Mouse (Mus musculus): ENCODE measurements around the gene Ptprj. TPM values are rescaled to one million over a fixed set of nuclear protein-coding genes. Genes with fewer than 3 reads are reported as not detected.
"Not testable (repeated sequence)": the region's sequence is repeated elsewhere in the genome, so short reads cannot be mapped to it uniquely, and the experiment has no call there.

Ptprj gene
- polyA plus RNA-seq, 1 experiment from 2014 or later: 3.5 TPM

GRCm38 (mm10) chr2:90463735-90464134 lies 116.7 kb downstream of the Ptprj start:
- ATAC-seq (no peak), DNase-seq (ENCODE audit: low spot score) (no peak)
- 95% methylated on average over 5 of the region's 5 CpGs for WGBS
- Histone ChIP-seq H3K4me2 (ENCODE audit: low read length) (no peak overlapping the region), H3K9ac (ENCODE audit: low read length) (no peak overlapping the region), H3K27me3 (replicated peaks; ENCODE audit: control insufficient read depth, insufficient read depth, low read length) (no peaks in the 10 kb centered on the region), H3K4me1 (ENCODE audit: control insufficient read depth, insufficient read depth, low read length) (no peaks in the 10 kb centered on the region), H3K4me3 (ENCODE audit: low read depth, low read length) (no peak overlapping the region), H3K9me3 (replicated peaks; ENCODE audit: control insufficient read depth, low read length) (no peaks in the 10 kb centered on the region), H3K27ac (ENCODE audit: low read depth, low read length) (no peak overlapping the region), H3K36me3 (ENCODE audit: control insufficient read depth, insufficient read depth, low read length) (peaks cover 7% of the 10 kb centered on the region)

- Histone ChIP-seq H3K4me2 (ENCODE audit: low read length) (no peak overlapping the region), H3K9ac (ENCODE audit: low read length) (no peak overlapping the region), H3K27me3 (replicated peaks; ENCODE audit: control insufficient read depth, insufficient read depth, low read length) (no peaks in the 10 kb centered on the region), H3K27ac (ENCODE audit: low read depth, low read length) (no peak overlapping the region), H3K4me3 (ENCODE audit: low read depth, low read length) (no peak overlapping the region), H3K4me1 (ENCODE audit: control insufficient read depth, insufficient read depth, low read length) (no peaks in the 10 kb centered on the region), H3K9me3 (replicated peaks; ENCODE audit: control insufficient read depth, low read length) (no peaks in the 10 kb centered on the region), H3K36me3 (ENCODE audit: control insufficient read depth, insufficient read depth, low read length) (peaks cover 7% of the 10 kb centered on the region)
- no peak for DNase-seq (ENCODE audit: low spot score)
- no peak for ATAC-seq
Measured at GRCm38 (mm10) chr2:90462252-90462651, 118.2 kb downstream of the Ptprj start.

GRCm38 (mm10) chr2:90457946-90458345 lies 122.5 kb downstream of the Ptprj start:
- no peaks in the 10 kb centered on the region for H3K9me3 ChIP-seq (replicated peaks; ENCODE audit: control insufficient read depth, low read length)
- no peak for DNase-seq (ENCODE audit: low spot score)
- H3K4me1 ChIP-seq (ENCODE audit: control insufficient read depth, insufficient read depth, low read length): no peaks in the 10 kb centered on the region
- H3K4me2 ChIP-seq (ENCODE audit: low read length): no peak overlapping the region
- H3K4me3 ChIP-seq (ENCODE audit: low read depth, low read length): no peak overlapping the region
- no peaks in the 10 kb centered on the region for H3K27me3 ChIP-seq (replicated peaks; ENCODE audit: control insufficient read depth, insufficient read depth, low read length)
- WGBS: 89% methylated on average over 12 of the region's 12 CpGs
- no peak for ATAC-seq
- peaks cover 15% of the 10 kb centered on the region for H3K36me3 ChIP-seq (ENCODE audit: control insufficient read depth, insufficient read depth, low read length)
- no peak overlapping the region for H3K9ac ChIP-seq (ENCODE audit: low read length)
- no peak overlapping the region for H3K27ac ChIP-seq (ENCODE audit: low read depth, low read length)

DNA sequence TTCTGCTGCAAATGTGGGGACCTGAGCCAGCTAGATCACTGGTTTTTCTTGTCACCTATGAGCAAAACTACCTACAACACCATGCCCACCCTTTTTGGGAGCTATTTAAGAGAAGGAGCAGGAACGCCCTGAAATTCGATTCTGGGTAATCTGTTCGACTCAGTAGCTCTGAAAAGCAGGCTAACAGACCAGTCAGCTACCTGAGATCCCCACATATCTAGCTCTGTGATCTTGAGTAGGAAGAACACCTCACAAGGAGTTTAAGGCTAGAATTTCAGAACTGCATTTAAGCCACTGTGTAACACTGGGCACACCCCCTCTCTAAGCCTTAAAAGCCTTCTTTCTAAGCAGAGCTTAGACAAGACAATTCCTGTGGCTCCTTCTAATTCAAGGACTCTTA lies 128.1 kb downstream of the Ptprj start:
- ATAC-seq (no peak), DNase-seq (ENCODE audit: low spot score) (no peak)
- H3K4me1 ChIP-seq (ENCODE audit: control insufficient read depth, insufficient read depth, low read length): no peaks in the 10 kb centered on the region
- no peak overlapping the region for H3K9ac ChIP-seq (ENCODE audit: low read length)
- 84% methylated on average over 3 of the region's 3 CpGs for WGBS
- H3K27me3 ChIP-seq (replicated peaks; ENCODE audit: control insufficient read depth, insufficient read depth, low read length): no peaks in the 10 kb centered on the region
- H3K4me3 ChIP-seq (ENCODE audit: low read depth, low read length): no peak overlapping the region
- H3K36me3 ChIP-seq (ENCODE audit: control insufficient read depth, insufficient read depth, low read length): peaks cover 18% of the 10 kb centered on the region; the same call in 1 of the 2 replicates
- H3K4me2 ChIP-seq (ENCODE audit: low read length): no peak overlapping the region
- H3K9me3 ChIP-seq (replicated peaks; ENCODE audit: control insufficient read depth, low read length): no peaks in the 10 kb centered on the region
- no peak overlapping the region for H3K27ac ChIP-seq (ENCODE audit: low read depth, low read length)

GRCm38 (mm10) chr2:90448967-90449740 lies 131.3 kb downstream of the Ptprj start:
- Histone ChIP-seq H3K9ac (ENCODE audit: low read length) (no peak overlapping the region), H3K27me3 (replicated peaks; ENCODE audit: control insufficient read depth, insufficient read depth, low read length) (no peaks in the 10 kb centered on the region), H3K4me3 (ENCODE audit: low read depth, low read length) (no peak overlapping the region), H3K9me3 (replicated peaks; ENCODE audit: control insufficient read depth, low read length) (no peaks in the 10 kb centered on the region), H3K4me1 (ENCODE audit: control insufficient read depth, insufficient read depth, low read length) (no peaks in the 10 kb centered on the region), H3K27ac (ENCODE audit: low read depth, low read length) (no peak overlapping the region), H3K36me3 (ENCODE audit: control insufficient read depth, insufficient read depth, low read length) (peaks cover 10% of the 10 kb centered on the region; the same call in 1 of the 2 replicates), H3K4me2 (ENCODE audit: low read length) (no peak overlapping the region)
- DNase-seq (ENCODE audit: low spot score) (no peak), ATAC-seq (no peak)
- 87% methylated on average over 15 of the region's 15 CpGs for WGBS

DNA sequence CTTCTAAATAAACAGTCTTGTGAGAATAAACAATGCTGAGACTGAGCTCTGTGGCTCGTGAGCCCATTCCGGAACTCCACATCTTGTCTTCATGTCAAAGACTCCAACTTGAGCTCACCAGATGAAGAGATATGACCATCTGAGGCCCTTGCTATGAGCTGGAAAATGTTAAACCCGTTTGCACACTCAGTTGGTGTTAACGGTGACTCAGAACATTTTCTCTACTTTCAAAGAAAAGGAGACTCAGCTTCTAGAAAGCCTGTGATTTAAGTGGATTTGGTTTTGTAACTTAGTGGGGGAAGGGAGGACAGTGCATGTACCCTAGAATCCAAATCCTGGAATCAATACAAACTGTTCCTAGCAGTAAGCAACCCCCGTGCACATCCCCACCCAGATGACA lies 136.6 kb downstream of the Ptprj start:
- WGBS: 89% methylated on average over 5 of the region's 5 CpGs
- no peak overlapping the region for H3K4me2 ChIP-seq (ENCODE audit: low read length)
- DNase-seq (ENCODE audit: low spot score) (no peak), ATAC-seq (no peak)
- no peaks in the 10 kb centered on the region for H3K9me3 ChIP-seq (replicated peaks; ENCODE audit: control insufficient read depth, low read length)
- H3K27ac ChIP-seq (ENCODE audit: low read depth, low read length): no peak overlapping the region
- H3K9ac ChIP-seq (ENCODE audit: low read length): no peak overlapping the region
- no peaks in the 10 kb centered on the region for H3K36me3 ChIP-seq (ENCODE audit: control insufficient read depth, insufficient read depth, low read length)
- no peaks in the 10 kb centered on the region for H3K4me1 ChIP-seq (ENCODE audit: control insufficient read depth, insufficient read depth, low read length)
- no peak overlapping the region for H3K4me3 ChIP-seq (ENCODE audit: low read depth, low read length)
- no peaks in the 10 kb centered on the region for H3K27me3 ChIP-seq (replicated peaks; ENCODE audit: control insufficient read depth, insufficient read depth, low read length)

GRCm38 (mm10) chr2:90441811-90442210 lies 138.6 kb downstream of the Ptprj start:
- not testable (repeated sequence) for H3K4me1 ChIP-seq (ENCODE audit: control insufficient read depth, insufficient read depth, low read length); ATAC-seq; DNase-seq (ENCODE audit: low spot score); H3K27me3 ChIP-seq (replicated peaks; ENCODE audit: control insufficient read depth, insufficient read depth, low read length); H3K36me3 ChIP-seq (ENCODE audit: control insufficient read depth, insufficient read depth, low read length); H3K4me3 ChIP-seq (ENCODE audit: low read depth, low read length); H3K9me3 ChIP-seq (replicated peaks; ENCODE audit: control insufficient read depth, low read length); H3K4me2 ChIP-seq (ENCODE audit: low read length); H3K27ac ChIP-seq (ENCODE audit: low read depth, low read length); H3K9ac ChIP-seq (ENCODE audit: low read length)
- WGBS: 67% methylated on average over 4 of the region's 4 CpGs

GRCm38 (mm10) chr2:90440169-90440568 lies 140.3 kb downstream of the Ptprj start:
- not testable (repeated sequence) for H3K27me3 ChIP-seq (replicated peaks; ENCODE audit: control insufficient read depth, insufficient read depth, low read length); H3K9me3 ChIP-seq (replicated peaks; ENCODE audit: control insufficient read depth, low read length); H3K36me3 ChIP-seq (ENCODE audit: control insufficient read depth, insufficient read depth, low read length); H3K27ac ChIP-seq (ENCODE audit: low read depth, low read length); H3K4me1 ChIP-seq (ENCODE audit: control insufficient read depth, insufficient read depth, low read length); H3K4me3 ChIP-seq (ENCODE audit: low read depth, low read length); H3K4me2 ChIP-seq (ENCODE audit: low read length); ATAC-seq; DNase-seq (ENCODE audit: low spot score); H3K9ac ChIP-seq (ENCODE audit: low read length)

DNA sequence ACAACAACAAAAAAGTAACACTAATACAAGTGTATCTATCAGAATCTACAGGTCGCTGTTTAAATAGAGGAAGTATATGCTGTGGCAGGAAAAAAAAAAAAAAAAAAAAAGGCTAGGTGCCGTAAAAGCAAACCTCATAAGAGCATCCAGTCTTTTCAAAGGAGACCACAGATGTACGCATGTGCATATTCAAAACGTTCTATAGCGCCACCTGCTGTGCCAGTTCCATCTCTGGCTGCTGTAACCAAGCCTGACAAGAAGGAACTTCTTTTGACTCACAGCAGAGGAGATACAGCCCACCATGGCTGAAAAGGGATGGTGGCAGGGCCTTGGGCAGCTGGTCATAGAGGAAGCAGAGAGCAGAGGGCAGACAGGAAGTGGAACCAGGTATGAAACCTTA lies 143.0 kb downstream of the Ptprj start:
- 100% methylated on average over 1 of the region's 5 CpGs for WGBS
- not testable (repeated sequence) for H3K36me3 ChIP-seq (ENCODE audit: control insufficient read depth, insufficient read depth, low read length); DNase-seq (ENCODE audit: low spot score); H3K9me3 ChIP-seq (replicated peaks; ENCODE audit: control insufficient read depth, low read length); H3K27ac ChIP-seq (ENCODE audit: low read depth, low read length); H3K9ac ChIP-seq (ENCODE audit: low read length); H3K4me3 ChIP-seq (ENCODE audit: low read depth, low read length); H3K4me1 ChIP-seq (ENCODE audit: control insufficient read depth, insufficient read depth, low read length); H3K27me3 ChIP-seq (replicated peaks; ENCODE audit: control insufficient read depth, insufficient read depth, low read length); ATAC-seq; H3K4me2 ChIP-seq (ENCODE audit: low read length)
